Mouse (Mus musculus): ENCODE results near the gene Arfgef2. TPM values are rescaled to one million over a fixed set of nuclear protein-coding genes. Genes with fewer than 3 reads are reported as not detected.
A peak's percentile ranks its signal among the peaks of the same experiment; 100 is the strongest.

Gene Arfgef2
- polyA plus RNA-seq, 1 experiment from 2014 or later = 6.8 TPM

DNA sequence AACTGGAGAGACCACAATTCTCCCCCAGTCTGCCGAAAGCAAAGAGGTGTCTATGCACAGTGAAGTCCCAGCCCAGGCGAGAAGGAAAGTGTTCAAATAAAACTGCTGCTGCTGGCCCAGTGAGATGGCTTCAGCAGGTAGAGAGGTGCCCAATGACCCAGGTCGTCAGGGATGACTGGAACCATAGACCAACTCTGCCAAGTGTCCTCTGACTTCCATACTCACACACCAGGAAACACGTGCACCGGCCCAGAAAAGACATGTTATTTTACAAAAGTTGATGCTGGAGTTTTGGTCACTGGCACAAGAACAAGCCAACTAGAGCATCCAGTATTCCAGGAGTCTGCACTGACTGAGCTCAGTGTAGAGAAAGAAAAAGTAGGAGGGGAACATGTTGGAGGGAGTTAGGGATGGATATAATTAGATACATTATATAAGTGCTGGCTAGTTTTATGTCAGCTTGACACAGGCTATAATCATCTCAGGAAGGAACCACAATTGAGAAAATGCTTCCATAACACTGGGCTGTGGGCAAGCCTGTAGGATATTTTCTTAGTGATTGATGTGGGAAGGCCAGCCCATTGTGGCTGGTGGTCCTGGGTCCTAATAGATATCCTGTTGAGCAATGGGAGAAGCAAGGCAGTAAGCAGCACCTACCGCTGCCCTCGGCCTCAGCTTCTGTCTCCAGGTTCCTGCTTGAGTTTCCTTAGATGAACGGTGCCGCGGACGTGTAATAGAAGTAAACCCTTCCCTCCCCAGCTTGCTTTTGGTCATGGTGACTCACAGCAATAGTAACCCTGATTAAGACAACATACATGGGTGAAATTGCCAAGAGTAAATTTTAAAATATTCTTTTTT lies 5.5 kb upstream of the Arfgef2 start:
- no peak overlapping the region for H3K4me3 ChIP-seq (replicated peaks; ENCODE audit: low read depth, low read length)
- H3K36me3 ChIP-seq (ENCODE audit: control insufficient read depth, insufficient read depth, low read length) = peaks cover 33% of the 10 kb centered on the region
- H3K4me1 ChIP-seq (ENCODE audit: control insufficient read depth, insufficient read depth, low read length) = no peaks in the 10 kb centered on the region; the same call in 1 of the 2 replicates
- H3K9me3 ChIP-seq (ENCODE audit: control insufficient read depth, low read length) = no peaks in the 10 kb centered on the region
- no peak overlapping the region for H3K4me2 ChIP-seq (ENCODE audit: low read length)
- ATAC-seq (ENCODE audit: low FRiP score, low TSS enrichment) = no peak
- H3K9ac ChIP-seq (replicated peaks; ENCODE audit: low read length) = no peak overlapping the region
- H3K27me3 ChIP-seq (ENCODE audit: control insufficient read depth, insufficient read depth, low read length) = no peaks in the 10 kb centered on the region
- 84% methylated on average over 11 of the region's 11 CpGs for WGBS
- no peak overlapping the region for H3K27ac ChIP-seq (replicated peaks; ENCODE audit: low read depth, low read length)
- no peak for DNase-seq

- Histone ChIP-seq H3K4me1 (ENCODE audit: control insufficient read depth, insufficient read depth, low read length) (no peaks in the 10 kb centered on the region), H3K4me2 (ENCODE audit: low read length) (no peak overlapping the region), H3K36me3 (ENCODE audit: control insufficient read depth, insufficient read depth, low read length) (peaks cover 33% of the 10 kb centered on the region), H3K27me3 (ENCODE audit: control insufficient read depth, insufficient read depth, low read length) (no peaks in the 10 kb centered on the region), H3K9ac (replicated peaks; ENCODE audit: low read length) (no peak overlapping the region), H3K4me3 (replicated peaks; ENCODE audit: low read depth, low read length) (no peak overlapping the region), H3K9me3 (ENCODE audit: control insufficient read depth, low read length) (no peaks in the 10 kb centered on the region), H3K27ac (replicated peaks; ENCODE audit: low read depth, low read length) (no peak overlapping the region)
- no peak for ATAC-seq (ENCODE audit: low FRiP score, low TSS enrichment)
- 87% methylated on average over 7 of the region's 7 CpGs for WGBS
- DNase-seq = no peak
These were observed 4.9 kb upstream of the Arfgef2 start for GRCm38 (mm10) chr2:166800473-166800857.

DNA sequence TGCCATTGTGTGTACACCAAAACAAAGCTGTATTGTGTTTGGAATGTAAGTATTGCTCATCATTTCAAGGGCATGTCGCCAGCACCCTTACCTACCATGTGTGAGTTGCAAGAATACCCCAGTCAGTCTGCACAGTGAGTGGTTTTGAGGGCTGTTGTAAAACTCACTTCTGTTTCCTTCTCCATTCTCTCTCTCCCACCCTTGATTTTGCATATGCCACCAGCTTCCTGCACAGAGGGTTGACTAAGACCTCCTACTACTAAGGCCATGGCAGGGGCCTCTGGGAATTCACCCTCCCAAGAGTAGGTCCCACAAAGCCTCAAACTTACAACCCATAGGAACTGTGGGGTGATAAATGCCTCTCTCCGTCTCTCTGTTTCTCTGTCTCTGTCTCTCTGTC lies 4.0 kb upstream of the Arfgef2 start:
- ATAC-seq (ENCODE audit: low FRiP score, low TSS enrichment) (no peak), DNase-seq (no peak)
- H3K36me3 ChIP-seq (ENCODE audit: control insufficient read depth, insufficient read depth, low read length) = peaks cover 28% of the 10 kb centered on the region
- H3K9ac ChIP-seq (replicated peaks; ENCODE audit: low read length) = no peak overlapping the region
- H3K4me1 ChIP-seq (ENCODE audit: control insufficient read depth, insufficient read depth, low read length) = peaks cover 3% of the 10 kb centered on the region; the same call in 1 of the 2 replicates
- 79% methylated on average over 2 of the region's 2 CpGs for WGBS
- H3K4me3 ChIP-seq (replicated peaks; ENCODE audit: low read depth, low read length) = no peak overlapping the region
- H3K4me2 ChIP-seq (ENCODE audit: low read length) = no peak overlapping the region
- no peaks in the 10 kb centered on the region for H3K27me3 ChIP-seq (ENCODE audit: control insufficient read depth, insufficient read depth, low read length)
- no peak overlapping the region for H3K27ac ChIP-seq (replicated peaks; ENCODE audit: low read depth, low read length)
- no peaks in the 10 kb centered on the region for H3K9me3 ChIP-seq (ENCODE audit: control insufficient read depth, low read length)

DNA sequence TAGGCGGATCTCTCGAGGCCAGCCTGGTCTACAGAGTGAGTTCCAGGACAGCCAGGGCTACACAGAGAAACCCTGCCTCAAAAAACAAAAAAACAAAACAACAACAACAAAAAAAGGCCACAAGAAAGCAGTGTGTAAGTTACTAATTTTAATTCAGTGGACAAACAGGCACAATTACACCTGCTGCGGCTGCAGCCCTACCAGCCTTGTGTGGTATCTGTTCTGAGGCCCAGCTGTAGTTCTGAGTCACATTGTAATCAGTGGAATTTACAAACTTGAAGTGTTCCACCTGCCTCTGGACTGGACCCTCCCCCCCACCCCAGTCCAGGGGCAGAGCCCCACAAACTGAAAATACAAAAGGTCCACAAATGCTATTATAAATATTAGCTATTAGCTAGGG lies 2.1 kb upstream of the Arfgef2 start:
- no peak overlapping the region for H3K27ac ChIP-seq (replicated peaks; ENCODE audit: low read depth, low read length)
- peaks cover 10% of the 10 kb centered on the region for H3K36me3 ChIP-seq (ENCODE audit: control insufficient read depth, insufficient read depth, low read length)
- no peak overlapping the region for H3K4me2 ChIP-seq (ENCODE audit: low read length)
- no peak for ATAC-seq (ENCODE audit: low FRiP score, low TSS enrichment)
- no peak overlapping the region for H3K9ac ChIP-seq (replicated peaks; ENCODE audit: low read length)
- no peaks in the 10 kb centered on the region for H3K27me3 ChIP-seq (ENCODE audit: control insufficient read depth, insufficient read depth, low read length)
- 93% methylated on average over 3 of the region's 3 CpGs for WGBS
- H3K4me3 ChIP-seq (replicated peaks; ENCODE audit: low read depth, low read length) = no peak overlapping the region
- H3K9me3 ChIP-seq (ENCODE audit: control insufficient read depth, low read length) = no peaks in the 10 kb centered on the region
- no peak for DNase-seq
- H3K4me1 ChIP-seq (ENCODE audit: control insufficient read depth, insufficient read depth, low read length) = peaks cover 9% of the 10 kb centered on the region; the same call in 1 of the 2 replicates

GRCm38 (mm10) chr2:166806173-166806705 lies 851 bp downstream of the Arfgef2 start:
- H3K27ac ChIP-seq (replicated peaks; ENCODE audit: low read depth, low read length) = no peak overlapping the region
- no peak for ATAC-seq (ENCODE audit: low FRiP score, low TSS enrichment)
- no peak for DNase-seq

GRCm38 (mm10) chr2:166806813-166807212 lies 1.4 kb downstream of the Arfgef2 start:
- WGBS = 86% methylated on average over 6 of the region's 6 CpGs

More at GRCm38 (mm10) chr2:166806173-166806705, 851 bp downstream of the Arfgef2 start:
- H3K36me3 ChIP-seq (ENCODE audit: control insufficient read depth, insufficient read depth, low read length) = no peaks in the 10 kb centered on the region
- 27% methylated on average over 14 of the region's 14 CpGs for WGBS
- peak overlapping the region; percentile 72 for H3K4me3 ChIP-seq (replicated peaks; ENCODE audit: low read depth, low read length)
- H3K9ac ChIP-seq (replicated peaks; ENCODE audit: low read length) = peak overlapping the region; percentile 77; the same call in 1 of the 2 replicates
- H3K4me2 ChIP-seq (ENCODE audit: low read length) = peak overlapping the region; percentile 74
- peaks cover 9% of the 10 kb centered on the region; the same call in 1 of the 2 replicates for H3K4me1 ChIP-seq (ENCODE audit: control insufficient read depth, insufficient read depth, low read length)
- no peaks in the 10 kb centered on the region for H3K9me3 ChIP-seq (ENCODE audit: control insufficient read depth, low read length)
- no peaks in the 10 kb centered on the region for H3K27me3 ChIP-seq (ENCODE audit: control insufficient read depth, insufficient read depth, low read length)

GRCm38 (mm10) chr2:166809499-166809898 lies 4.1 kb downstream of the Arfgef2 start:
- 96% methylated on average over 5 of the region's 5 CpGs for WGBS
- no peaks in the 10 kb centered on the region for H3K27me3 ChIP-seq (ENCODE audit: control insufficient read depth, insufficient read depth, low read length)
- no peak overlapping the region for H3K9ac ChIP-seq (replicated peaks; ENCODE audit: low read length)
- no peak overlapping the region for H3K27ac ChIP-seq (replicated peaks; ENCODE audit: low read depth, low read length)
- H3K9me3 ChIP-seq (ENCODE audit: control insufficient read depth, low read length) = no peaks in the 10 kb centered on the region
- no peak overlapping the region for H3K4me3 ChIP-seq (replicated peaks; ENCODE audit: low read depth, low read length)
- no peak overlapping the region for H3K4me2 ChIP-seq (ENCODE audit: low read length)
- H3K4me1 ChIP-seq (ENCODE audit: control insufficient read depth, insufficient read depth, low read length) = peaks cover 9% of the 10 kb centered on the region; the same call in 1 of the 2 replicates
- ATAC-seq (ENCODE audit: low FRiP score, low TSS enrichment) (no peak), DNase-seq (no peak)
- no peaks in the 10 kb centered on the region for H3K36me3 ChIP-seq (ENCODE audit: control insufficient read depth, insufficient read depth, low read length)

More at GRCm38 (mm10) chr2:166806813-166807212, 1.4 kb downstream of the Arfgef2 start:
- Histone ChIP-seq H3K4me1 (ENCODE audit: control insufficient read depth, insufficient read depth, low read length) (peaks cover 9% of the 10 kb centered on the region; the same call in 1 of the 2 replicates), H3K9me3 (ENCODE audit: control insufficient read depth, low read length) (no peaks in the 10 kb centered on the region), H3K27ac (replicated peaks; ENCODE audit: low read depth, low read length) (no peak overlapping the region), H3K4me3 (replicated peaks; ENCODE audit: low read depth, low read length) (no peak overlapping the region), H3K36me3 (ENCODE audit: control insufficient read depth, insufficient read depth, low read length) (no peaks in the 10 kb centered on the region), H3K4me2 (ENCODE audit: low read length) (no peak overlapping the region), H3K9ac (replicated peaks; ENCODE audit: low read length) (no peak overlapping the region), H3K27me3 (ENCODE audit: control insufficient read depth, insufficient read depth, low read length) (no peaks in the 10 kb centered on the region)
- no peak for ATAC-seq (ENCODE audit: low FRiP score, low TSS enrichment)
- DNase-seq = no peak

GRCm38 (mm10) chr2:166810821-166811220 lies 5.4 kb downstream of the Arfgef2 start:
- H3K4me2 ChIP-seq (ENCODE audit: low read length) = no peak overlapping the region
- no peak overlapping the region for H3K27ac ChIP-seq (replicated peaks; ENCODE audit: low read depth, low read length)
- no peaks in the 10 kb centered on the region for H3K27me3 ChIP-seq (ENCODE audit: control insufficient read depth, insufficient read depth, low read length)
- no peak overlapping the region for H3K4me3 ChIP-seq (replicated peaks; ENCODE audit: low read depth, low read length)
- no peak overlapping the region for H3K9ac ChIP-seq (replicated peaks; ENCODE audit: low read length)
- H3K4me1 ChIP-seq (ENCODE audit: control insufficient read depth, insufficient read depth, low read length) = peaks cover 9% of the 10 kb centered on the region; the same call in 1 of the 2 replicates
- no peak for DNase-seq
- no peak for ATAC-seq (ENCODE audit: low FRiP score, low TSS enrichment)
- H3K9me3 ChIP-seq (ENCODE audit: control insufficient read depth, low read length) = no peaks in the 10 kb centered on the region
- no peaks in the 10 kb centered on the region for H3K36me3 ChIP-seq (ENCODE audit: control insufficient read depth, insufficient read depth, low read length)
- WGBS = 79% methylated on average over 10 of the region's 10 CpGs
